22 mouse cellular contexts compared by ENCODE assay signal in genomic region chr11:114929581-114929980, GRCm38 (mm10). TPM values are rescaled to one million over a fixed set of nuclear protein-coding genes. Genes with fewer than 3 reads are reported as not detected.
DNase-seq lines count a peak whose midpoint lies in the region; ATAC-seq and TF ChIP-seq lines count a peak whose summit lies in the region.
"Had no signal": no experiment of that assay in that cellular context is flagged by ENCODE, and none has a peak within 500 bp of the region (broad histone marks: within the 10 kb centered on the region; RNA-seq: fewer than 3 reads in every experiment).

No protein-coding gene starts in this region.

- no peaks in the 10 kb centered on the region for H3K4me1 ChIP-seq in embryonic facial prominence, embryonic 14.5 days (ENCODE audit: control insufficient read depth, insufficient read depth, low read length)
- no peaks in the 10 kb centered on the region for H3K4me1 ChIP-seq in embryonic facial prominence, embryonic 10.5 days
- H3K4me1 ChIP-seq in heart, embryonic 16.5 days (ENCODE audit: control insufficient read depth, insufficient read depth, low read length): peaks cover 16% of the 10 kb centered on the region
- no peaks in the 10 kb centered on the region for H3K4me1 ChIP-seq in brown adipose tissue, adult 24 weeks (ENCODE audit: control insufficient read depth, insufficient read depth, insufficient read length, low read length)
- no peaks in the 10 kb centered on the region for H3K4me1 ChIP-seq in stomach, postnatal 0 days (replicated peaks; ENCODE audit: control insufficient read depth, insufficient read depth)
- no peaks in the 10 kb centered on the region for H3K4me1 ChIP-seq in forebrain, embryonic 13.5 days
- H3K4me1 ChIP-seq: hindbrain, embryonic 10.5 days; midbrain, embryonic 10.5 days had no signal

- no peak overlapping the region for H3K4me2 ChIP-seq in embryonic facial prominence, embryonic 14.5 days (ENCODE audit: low read depth, low read length)
- H3K4me2 ChIP-seq in heart, embryonic 16.5 days (ENCODE audit: low read depth, low read length): no peak overlapping the region
- no peak overlapping the region for H3K4me2 ChIP-seq in stomach, postnatal 0 days (replicated peaks; ENCODE audit: low read depth)
- H3K4me2 ChIP-seq in forebrain, embryonic 13.5 days: no peak overlapping the region

- peak; percentile 23 for DNase-seq in embryonic facial prominence, embryonic 14.5 days (ENCODE audit: low spot score)
- no peak for DNase-seq in embryonic facial prominence, embryonic 10.5 days (ENCODE audit: low spot score)
- no peak for DNase-seq in heart, adult 9 months (ENCODE audit: low spot score in 2 of 2)
- DNase-seq in stomach, postnatal 0 days (ENCODE audit: low spot score): peak; percentile 5
- no peak for DNase-seq in MN1 (ENCODE audit: low spot score)
- DNase-seq: cerebellum, adult 18-20 months; cerebellum, postnatal 36 days; gastrocnemius, postnatal 10 days; kidney, adult 2 months; kidney, postnatal 25 days had no signal

- no peak overlapping the region for H3K27ac ChIP-seq in embryonic facial prominence, embryonic 14.5 days (replicated peaks; ENCODE audit: low read depth, low read length)
- no peak overlapping the region for H3K27ac ChIP-seq in embryonic facial prominence, embryonic 10.5 days (replicated peaks)
- H3K27ac ChIP-seq in heart, embryonic 16.5 days (ENCODE audit: low read length): peak overlapping the region; percentile 70; the same call in 1 of the 2 replicates
- peak overlapping the region; percentile 54; the same call in 1 of the 2 replicates for H3K27ac ChIP-seq in brown adipose tissue, adult 24 weeks (replicated peaks; ENCODE audit: low read depth, low read length)
- H3K27ac ChIP-seq in stomach, postnatal 0 days (replicated peaks): no peak overlapping the region
- no peak overlapping the region for H3K27ac ChIP-seq in forebrain, embryonic 13.5 days
- H3K27ac ChIP-seq: hindbrain, embryonic 10.5 days; left cerebral cortex, adult 2 months; liver, embryonic 14.5 days; midbrain, embryonic 10.5 days had no signal

- TF ChIP-seq EP300 in stomach, postnatal 0 days (optimal IDR thresholded peaks at IDR 0.05): no peak

- ATAC-seq in embryonic facial prominence, embryonic 14.5 days (ENCODE audit: low read depth): no peak
- no peak for ATAC-seq in heart, embryonic 16.5 days (replicated peaks; ENCODE audit: extremely low read depth, insufficient read depth, low FRiP score)
- no peak for ATAC-seq in stomach, postnatal 0 days (ENCODE audit: low FRiP score, low TSS enrichment)
- no peak for ATAC-seq in forebrain, embryonic 13.5 days
- ATAC-seq: lung, postnatal 0 days had no signal

- WGBS in embryonic facial prominence, embryonic 14.5 days: 81% methylated on average over 2 of the region's 2 CpGs
- WGBS in embryonic facial prominence, embryonic 10.5 days: 88% methylated on average over 2 of the region's 2 CpGs
- WGBS in heart, embryonic 16.5 days: 56% methylated on average over 2 of the region's 2 CpGs
- WGBS in stomach, postnatal 0 days: 80% methylated on average over 2 of the region's 2 CpGs
- WGBS in forebrain, embryonic 13.5 days: 91% methylated on average over 2 of the region's 2 CpGs

- no peaks in the 10 kb centered on the region for H3K9me3 ChIP-seq in embryonic facial prominence, embryonic 14.5 days (ENCODE audit: control insufficient read depth, low read length)
- no peaks in the 10 kb centered on the region for H3K9me3 ChIP-seq in embryonic facial prominence, embryonic 10.5 days
- H3K9me3 ChIP-seq in heart, embryonic 16.5 days (replicated peaks; ENCODE audit: control insufficient read depth, low read length): no peaks in the 10 kb centered on the region
- H3K9me3 ChIP-seq in stomach, postnatal 0 days (ENCODE audit: control insufficient read depth, low read length): no peaks in the 10 kb centered on the region
- H3K9me3 ChIP-seq in forebrain, embryonic 13.5 days (replicated peaks): no peaks in the 10 kb centered on the region
- H3K9me3 ChIP-seq: hindbrain, embryonic 10.5 days; midbrain, embryonic 10.5 days had no signal

- no peaks in the 10 kb centered on the region for H3K36me3 ChIP-seq in embryonic facial prominence, embryonic 14.5 days (ENCODE audit: control insufficient read depth, insufficient read depth, low read length)
- H3K36me3 ChIP-seq in embryonic facial prominence, embryonic 10.5 days (replicated peaks): no peaks in the 10 kb centered on the region
- no peaks in the 10 kb centered on the region for H3K36me3 ChIP-seq in heart, embryonic 16.5 days (ENCODE audit: control insufficient read depth, insufficient read depth)
- H3K36me3 ChIP-seq in stomach, postnatal 0 days (ENCODE audit: control insufficient read depth, insufficient read depth, low read length): no peaks in the 10 kb centered on the region
- H3K36me3 ChIP-seq in forebrain, embryonic 13.5 days (ENCODE audit: poor library complexity, severe bottlenecking): no peaks in the 10 kb centered on the region
- H3K36me3 ChIP-seq: hindbrain, embryonic 10.5 days; midbrain, embryonic 10.5 days had no signal

- no peak overlapping the region for H3K9ac ChIP-seq in embryonic facial prominence, embryonic 14.5 days (ENCODE audit: low read depth, low read length)
- H3K9ac ChIP-seq in heart, embryonic 16.5 days (ENCODE audit: low read length): no peak overlapping the region
- no peak overlapping the region for H3K9ac ChIP-seq in stomach, postnatal 0 days (ENCODE audit: low read length)
- H3K9ac ChIP-seq in forebrain, embryonic 13.5 days: no peak overlapping the region
- H3K9ac ChIP-seq: liver, embryonic 14.5 days had no signal

- no peaks in the 10 kb centered on the region for H3K27me3 ChIP-seq in embryonic facial prominence, embryonic 14.5 days (replicated peaks; ENCODE audit: control insufficient read depth, insufficient read depth, low read length)
- H3K27me3 ChIP-seq in embryonic facial prominence, embryonic 10.5 days (replicated peaks; ENCODE audit: low read depth, poor library complexity, severe bottlenecking): no peaks in the 10 kb centered on the region
- no peaks in the 10 kb centered on the region for H3K27me3 ChIP-seq in heart, embryonic 16.5 days (ENCODE audit: control insufficient read depth, insufficient read depth, low read length)
- no peaks in the 10 kb centered on the region for H3K27me3 ChIP-seq in stomach, postnatal 0 days (ENCODE audit: control insufficient read depth, insufficient read depth, low read length)
- H3K27me3 ChIP-seq in forebrain, embryonic 13.5 days: no peaks in the 10 kb centered on the region

- no peak overlapping the region for H3K4me3 ChIP-seq in embryonic facial prominence, embryonic 14.5 days (ENCODE audit: low read depth, low read length)
- H3K4me3 ChIP-seq in embryonic facial prominence, embryonic 10.5 days: no peak overlapping the region
- no peak overlapping the region for H3K4me3 ChIP-seq in heart, embryonic 16.5 days (ENCODE audit: low read length)
- no peak overlapping the region for H3K4me3 ChIP-seq in brown adipose tissue, adult 24 weeks (ENCODE audit: insufficient read depth, low read depth, low read length)
- no peak overlapping the region for H3K4me3 ChIP-seq in stomach, postnatal 0 days (ENCODE audit: low read depth, low read length)
- no peak overlapping the region for H3K4me3 ChIP-seq in forebrain, embryonic 13.5 days
- H3K4me3 ChIP-seq: hindbrain, embryonic 10.5 days; left cerebral cortex, adult 2 months; midbrain, embryonic 10.5 days had no signal

- TF ChIP-seq CTCF in stomach, postnatal 0 days (IDR thresholded peaks at IDR 0.05; ENCODE audit: low read depth): no peak

RNA-seq across cellular contexts. Expression of gene Cd300lb, which starts 4.6 kb away (rescaled TPM):
- polyA plus RNA-seq in embryonic facial prominence, embryonic 14.5 days (2014; fragmentation: Nextera tagmentation; extraction: Ambion mirVana): 0.39 and 0.49 TPM in 2 replicates
- 0.10 TPM in 1 of 2 replicates, not detected in the other for polyA plus RNA-seq in embryonic facial prominence, embryonic 10.5 days (2016; fragmentation: Nextera tagmentation; extraction: Ambion mirVana)
- polyA plus RNA-seq in heart, embryonic 16.5 days (2015; fragmentation: Nextera tagmentation; extraction: Ambion mirVana): 0.59 and 0.70 TPM in 2 replicates
- polyA plus RNA-seq in brown adipose tissue, adult 24 weeks (2012; ENCODE audit: insufficient read depth, insufficient read length, missing spikeins): 0.58 and 1.1 TPM in 2 replicates
- polyA plus RNA-seq in stomach, postnatal 0 days (2015; fragmentation: Nextera tagmentation; extraction: Ambion mirVana): 0.12 TPM in 2 replicates
- polyA plus RNA-seq in forebrain, embryonic 13.5 days (2015; fragmentation: Nextera tagmentation; extraction: Ambion mirVana): 0.08 TPM in 1 of 2 replicates, not detected in the other
- polyA plus RNA-seq: embryonic facial prominence, embryonic 11.5 days; limb, embryonic 11.5 days; midbrain, embryonic 10.5 days; neural tube, embryonic 14.5 days had no signal

RNA-seq across cellular contexts. Expression of gene Cd300c, which starts 39.4 kb away (rescaled TPM):
- polyA plus RNA-seq in embryonic facial prominence, embryonic 14.5 days (2014; fragmentation: Nextera tagmentation; extraction: Ambion mirVana): not detected in 2 replicates
- polyA plus RNA-seq in embryonic facial prominence, embryonic 10.5 days (2016; fragmentation: Nextera tagmentation; extraction: Ambion mirVana): not detected in 2 replicates
- not detected in 2 replicates for polyA plus RNA-seq in heart, embryonic 16.5 days (2015; fragmentation: Nextera tagmentation; extraction: Ambion mirVana)
- not detected in 2 replicates for polyA plus RNA-seq in brown adipose tissue, adult 24 weeks (2012; ENCODE audit: insufficient read depth, insufficient read length, missing spikeins)
- polyA plus RNA-seq in stomach, postnatal 0 days (2015; fragmentation: Nextera tagmentation; extraction: Ambion mirVana): not detected in 2 replicates
- polyA plus RNA-seq in forebrain, embryonic 13.5 days (2015; fragmentation: Nextera tagmentation; extraction: Ambion mirVana): not detected in 2 replicates
- polyA plus RNA-seq: embryonic facial prominence, embryonic 11.5 days; hindbrain, embryonic 10.5 days; limb, embryonic 11.5 days; liver, embryonic 14.5 days; midbrain, embryonic 10.5 days; neural tube, embryonic 14.5 days; stomach, embryonic 16.5 days had no signal

RNA-seq across cellular contexts. Expression of gene Cd300a, which starts 39.7 kb away (rescaled TPM):
- 0.96 and 1.7 TPM in 2 replicates for polyA plus RNA-seq in embryonic facial prominence, embryonic 14.5 days (2014; fragmentation: Nextera tagmentation; extraction: Ambion mirVana)
- polyA plus RNA-seq in embryonic facial prominence, embryonic 10.5 days (2016; fragmentation: Nextera tagmentation; extraction: Ambion mirVana): 1.1 and 1.8 TPM in 2 replicates
- polyA plus RNA-seq in heart, embryonic 16.5 days (2015; fragmentation: Nextera tagmentation; extraction: Ambion mirVana): 1.2 and 1.4 TPM in 2 replicates
- 0.58 and 1.1 TPM in 2 replicates for polyA plus RNA-seq in brown adipose tissue, adult 24 weeks (2012; ENCODE audit: insufficient read depth, insufficient read length, missing spikeins)
- 1.5 and 2.1 TPM in 2 replicates for polyA plus RNA-seq in stomach, postnatal 0 days (2015; fragmentation: Nextera tagmentation; extraction: Ambion mirVana)
- polyA plus RNA-seq in forebrain, embryonic 13.5 days (2015; fragmentation: Nextera tagmentation; extraction: Ambion mirVana): 0.49 TPM in 2 replicates

Comparison
In these comparisons a context has a peak if more than half of its experiments do, and no peak if none do; other contexts are left out.
1. DNase-seq: peak in embryonic facial prominence, embryonic 14.5 days (single experiment) and stomach, postnatal 0 days (single experiment); none in embryonic facial prominence, embryonic 10.5 days (single experiment), heart, adult 9 months (0 of 2) and MN1 (single experiment).
2. H3K27ac ChIP-seq: peak in heart, embryonic 16.5 days (single experiment) and brown adipose tissue, adult 24 weeks (single experiment); none in embryonic facial prominence, embryonic 14.5 days (single experiment), embryonic facial prominence, embryonic 10.5 days (single experiment), stomach, postnatal 0 days (single experiment) and forebrain, embryonic 13.5 days (single experiment).